Mouse (Mus musculus): ENCODE results near the gene Gramd2.
A peak's percentile ranks its signal among the peaks of the same experiment; 100 is the strongest.

Gene Gramd2

GRCm38 (mm10) chr9:59668473-59668872 is 11.5 kb upstream of the Gramd2 start:
- DNase-seq = no peak

DNA sequence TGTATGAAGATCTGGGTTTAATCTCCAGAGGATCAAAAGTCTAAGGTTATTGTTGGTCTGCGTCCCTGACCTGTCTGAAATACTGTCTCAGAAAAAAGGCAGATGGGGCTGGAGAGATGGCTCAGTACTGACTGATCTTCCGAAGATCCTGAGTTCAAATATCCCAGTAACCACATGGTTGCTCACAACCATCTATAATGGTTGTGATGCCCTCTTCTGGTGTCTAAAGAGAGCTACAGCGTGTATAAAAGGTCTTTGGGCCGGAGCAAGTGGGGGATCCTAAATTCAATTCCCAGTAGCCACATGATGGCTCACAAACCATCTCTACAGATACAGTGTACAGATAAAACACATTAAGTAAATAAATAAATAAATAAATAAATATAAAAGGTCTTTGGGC is 10.8 kb upstream of the Gramd2 start:
- DNase-seq = no peak

DNA sequence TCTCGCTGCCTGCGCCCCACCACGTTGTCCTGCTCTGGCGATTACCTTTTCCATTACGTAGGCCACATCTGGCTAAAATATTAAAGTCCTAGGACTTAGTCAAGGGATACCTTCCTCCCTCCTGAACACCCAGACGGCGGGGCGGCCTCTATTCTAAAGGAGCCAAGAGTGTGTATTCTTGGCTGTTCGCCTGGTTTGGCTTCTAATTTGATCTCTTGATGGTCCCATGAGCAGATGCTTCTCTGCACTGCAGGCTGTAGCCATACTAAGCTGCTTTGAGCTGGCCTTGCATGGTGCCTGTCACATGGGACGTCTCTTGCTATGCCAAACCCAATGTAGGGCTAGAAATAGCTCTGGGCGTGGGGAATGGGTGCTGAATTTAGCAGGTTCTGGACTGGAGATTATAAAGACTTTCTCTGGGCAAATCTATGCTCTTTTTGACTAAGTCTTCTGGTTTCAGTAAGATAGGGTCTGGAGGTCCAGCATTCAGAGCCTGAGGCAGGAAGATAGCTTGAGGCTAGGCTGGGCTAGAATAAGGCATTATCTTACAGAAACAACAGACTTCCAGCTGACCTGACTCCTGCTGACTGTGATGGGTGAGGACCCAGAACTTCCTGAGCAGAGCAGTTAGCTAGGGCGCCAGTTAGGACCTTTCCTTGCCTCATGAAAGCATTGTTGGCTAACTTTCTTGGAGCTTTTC is 7.6 kb upstream of the Gramd2 start:
- no peak for DNase-seq

DNA sequence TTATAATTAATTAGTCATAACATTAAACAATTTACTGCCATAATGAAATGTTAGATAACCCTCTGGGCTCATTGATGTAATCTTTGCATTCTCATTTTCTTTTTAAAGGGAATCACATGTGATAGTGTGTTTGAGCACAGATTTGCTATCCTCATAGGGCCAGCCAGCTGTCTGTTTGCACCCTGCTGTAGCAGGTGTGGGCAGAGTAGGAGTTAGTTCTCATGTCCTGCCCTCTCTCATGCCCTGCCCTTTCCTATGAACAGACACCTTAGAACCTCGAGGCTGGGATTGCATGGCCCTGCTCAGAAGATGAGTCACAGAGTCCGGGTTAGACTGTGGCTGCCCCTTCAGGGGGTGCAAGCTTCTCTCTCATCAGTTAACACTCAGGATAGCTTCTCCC is 6.5 kb upstream of the Gramd2 start:
- DNase-seq = no peak

- no peak for DNase-seq
Measured at GRCm38 (mm10) chr9:59675598-59675997, 4.3 kb upstream of the Gramd2 start.

- DNase-seq = peak; percentile 43
Measured at GRCm38 (mm10) chr9:59678313-59678712, 1.6 kb upstream of the Gramd2 start.

GRCm38 (mm10) chr9:59680534-59680875 is 561 bp downstream of the Gramd2 start:
- no peak for DNase-seq

DNA sequence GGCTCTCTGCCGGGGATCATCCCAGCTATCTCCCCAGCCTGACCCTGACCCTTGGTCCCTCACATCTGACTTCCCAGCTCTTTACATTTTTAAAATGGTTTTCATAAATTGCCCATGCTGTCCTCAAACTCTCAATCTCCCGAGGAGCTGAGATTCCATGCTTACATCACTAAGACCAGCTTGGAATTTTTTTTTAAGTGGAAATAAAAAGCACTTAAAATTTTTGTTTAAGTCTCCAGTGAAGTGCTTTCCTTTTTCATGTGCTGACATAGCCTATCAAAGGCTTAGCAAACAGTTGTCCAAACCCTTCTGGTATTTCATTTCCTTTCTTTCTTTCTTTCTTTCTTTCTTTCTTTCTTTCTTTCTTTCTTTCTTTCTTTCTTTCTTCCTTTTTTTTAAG is 4.1 kb downstream of the Gramd2 start:
- DNase-seq = no peak

- DNase-seq = no peak
Measured at GRCm38 (mm10) chr9:59687416-59688046, 7.6 kb downstream of the Gramd2 start.

GRCm38 (mm10) chr9:59691635-59692094 is 11.7 kb downstream of the Gramd2 start:
- peak; percentile 80 for DNase-seq

DNA sequence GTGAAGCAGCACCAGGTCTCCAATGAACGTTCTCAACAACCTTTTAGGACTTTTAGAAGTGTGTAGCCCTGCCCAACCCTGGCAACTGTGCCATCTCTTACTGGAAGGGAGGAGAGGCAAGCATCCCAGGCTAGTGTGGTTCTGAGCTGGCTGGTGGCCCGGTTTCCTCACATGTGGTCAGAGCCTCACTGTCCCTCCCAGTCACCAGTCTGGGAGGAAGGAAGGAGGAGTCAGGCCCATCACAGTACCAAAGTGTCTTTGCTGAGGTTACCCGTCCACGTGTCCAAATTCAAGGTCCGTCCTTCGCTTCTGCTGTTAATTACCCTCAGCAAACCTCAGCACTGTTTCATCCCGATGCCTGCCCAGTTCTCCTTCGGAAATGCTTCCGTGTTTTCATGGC is 12.2 kb downstream of the Gramd2 start:
- no peak for DNase-seq

DNA sequence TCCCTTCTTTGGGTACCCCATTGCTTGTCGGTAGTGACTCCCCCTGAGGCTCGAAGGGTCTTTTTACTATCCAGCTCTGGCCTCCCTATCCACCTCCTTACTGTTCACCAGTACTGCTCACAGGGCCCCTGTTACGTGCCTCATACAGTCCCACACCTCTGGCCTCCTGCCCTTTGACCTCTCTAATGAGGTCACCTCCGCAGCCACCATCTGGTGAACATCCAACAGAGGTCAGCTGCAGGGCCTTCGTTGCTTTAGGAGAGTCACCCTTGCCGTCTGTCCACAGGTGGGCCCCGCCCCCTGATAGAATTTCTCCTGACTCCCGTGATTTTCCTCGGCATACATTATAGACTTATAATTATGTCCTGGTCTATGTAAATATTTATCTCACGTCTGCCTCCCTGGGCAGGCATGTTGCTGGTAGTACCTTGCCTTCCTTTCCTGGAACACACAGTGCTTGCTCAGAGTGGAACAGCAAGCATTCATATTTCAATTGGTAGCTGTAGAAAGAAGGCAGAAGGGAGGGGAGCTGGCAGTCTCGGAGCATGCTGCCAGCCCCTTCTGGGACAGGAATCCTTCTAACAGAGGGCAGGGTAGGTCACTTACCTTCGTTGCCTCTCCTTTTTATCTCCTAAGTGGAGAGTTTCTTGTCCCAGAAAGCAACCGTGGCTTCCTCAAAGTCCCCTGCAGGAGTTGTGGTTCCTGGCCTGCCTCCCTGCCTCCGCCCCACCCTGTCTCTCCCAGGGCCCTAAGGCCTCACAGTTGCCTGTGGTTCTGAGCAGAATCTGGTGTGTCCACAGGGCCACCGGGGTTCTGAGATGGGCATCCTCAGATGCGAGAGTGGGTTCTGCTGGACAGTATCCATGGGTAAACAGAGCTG is 14.9 kb downstream of the Gramd2 start:
- DNase-seq = no peak

GRCm38 (mm10) chr9:59695451-59695813 is 15.5 kb downstream of the Gramd2 start:
- no peak for DNase-seq

DNA sequence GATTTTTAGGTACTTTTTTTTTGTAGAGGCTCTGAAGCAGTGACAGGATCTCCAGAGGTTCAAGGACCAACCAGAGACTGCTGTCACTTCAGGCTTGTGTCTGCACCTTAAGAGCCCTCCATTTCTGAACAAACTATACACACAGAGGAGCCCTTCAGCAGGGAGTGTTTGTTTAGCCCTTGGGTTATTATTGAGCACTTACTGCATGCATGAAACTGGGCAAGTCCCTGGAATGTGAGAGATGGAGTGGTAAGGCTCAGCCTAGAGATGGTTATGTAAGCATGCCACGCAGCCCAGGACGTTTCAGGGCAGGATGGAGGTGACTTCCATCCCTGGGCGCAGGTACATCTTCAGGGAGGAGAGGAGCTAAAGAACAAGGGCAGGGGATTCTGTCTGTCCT is 16.4 kb downstream of the Gramd2 start:
- DNase-seq = no peak

DNA sequence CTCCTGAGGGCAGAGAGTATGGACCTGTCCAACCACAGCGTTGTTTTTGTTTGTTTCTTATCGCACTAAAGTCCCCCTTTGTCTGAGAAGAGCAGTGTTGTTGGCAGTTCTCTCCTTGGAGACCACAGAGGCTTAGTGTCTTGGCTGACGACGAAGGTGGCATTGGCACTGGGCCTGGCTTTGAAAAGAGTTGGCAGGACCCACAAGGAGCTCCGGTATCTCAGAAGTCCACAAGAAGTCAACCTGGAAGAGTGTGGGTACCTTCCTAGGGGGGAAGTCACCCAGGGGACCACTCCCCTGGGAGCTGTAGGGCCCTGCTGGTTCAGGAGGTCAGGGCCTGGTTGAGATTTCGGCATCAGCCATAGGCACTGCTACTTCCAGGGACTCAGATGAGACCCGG is 21.1 kb downstream of the Gramd2 start:
- no peak for DNase-seq

- no peak for DNase-seq
Measured at GRCm38 (mm10) chr9:59703099-59703498, 23.2 kb downstream of the Gramd2 start.

- DNase-seq = peak; percentile 66
Measured at GRCm38 (mm10) chr9:59706850-59707825, 27.2 kb downstream of the Gramd2 start.

GRCm38 (mm10) chr9:59709225-59709624 is 29.3 kb downstream of the Gramd2 start:
- DNase-seq = peak; percentile 57

- DNase-seq = peak; percentile 65
Measured at GRCm38 (mm10) chr9:59716275-59716898, 36.4 kb downstream of the Gramd2 start.

DNA sequence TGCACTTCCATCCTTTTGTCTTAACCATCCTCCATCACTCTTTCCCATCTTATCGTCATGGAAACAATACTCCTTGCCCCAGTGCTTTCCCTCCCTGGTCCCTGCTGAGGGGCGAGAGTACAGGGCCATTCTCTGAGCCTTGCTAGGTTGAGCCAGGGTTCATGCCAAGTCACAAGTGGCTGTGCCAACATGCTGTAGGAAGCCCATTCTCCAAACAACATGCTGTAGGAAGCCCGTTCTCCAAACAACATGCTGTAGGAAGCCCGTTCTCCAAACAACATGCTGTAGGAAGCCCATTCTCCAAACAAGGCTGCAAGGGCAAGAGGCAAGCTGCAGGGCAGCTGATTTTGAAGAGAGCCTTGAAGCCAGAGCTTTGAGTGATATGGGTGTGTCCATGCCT is 38.3 kb downstream of the Gramd2 start:
- no peak for DNase-seq

GRCm38 (mm10) chr9:59721144-59721543 is 41.2 kb downstream of the Gramd2 start:
- DNase-seq = no peak

DNA sequence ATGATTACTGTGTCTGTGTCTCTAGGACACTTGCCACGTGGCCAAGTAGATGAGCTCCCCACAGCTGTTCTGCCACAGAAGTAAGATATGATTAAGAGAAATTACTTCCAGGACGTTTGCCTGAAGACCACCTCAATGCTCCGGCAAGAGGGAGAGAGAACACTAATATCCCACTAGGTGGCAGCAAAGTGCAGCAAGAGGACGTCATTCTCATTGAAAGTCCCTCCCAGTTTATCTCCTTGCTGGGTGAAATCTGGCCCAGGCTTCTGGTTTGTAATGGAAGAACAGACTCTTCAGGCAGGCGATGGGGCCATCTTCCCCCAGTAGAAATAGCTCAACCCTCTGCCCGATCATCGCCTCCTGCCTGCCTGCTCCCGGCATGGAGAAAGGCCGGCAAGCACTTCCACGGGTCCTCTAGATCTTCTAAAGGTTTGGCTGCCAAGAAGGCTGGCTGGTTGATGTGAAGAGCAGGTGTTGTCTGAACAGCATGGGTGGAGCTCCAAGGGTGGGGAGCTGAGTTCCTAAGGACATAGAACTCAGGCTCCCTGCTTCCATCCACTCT is 43.2 kb downstream of the Gramd2 start:
- DNase-seq = peak; percentile 74
